Mouse (Mus musculus) limb, embryonic 10.5 days (tissue): ENCODE results near the gene Gm20708. TPM values are rescaled to one million over a fixed set of nuclear protein-coding genes. Genes with fewer than 3 reads are reported as not detected.
A peak's percentile ranks its signal among the peaks of the same experiment; 100 is the strongest.
"Not testable (repeated sequence)": the region's sequence is repeated elsewhere in the genome, so short reads cannot be mapped to it uniquely, and the experiment has no call there.

ENCODE experiments used
- DNase-seq: peaks from one replicate; pipeline ENCODE4 v3.0.0-alpha.2; 2017; ENCODE audit warnings: low spot score
- H3K27ac ChIP-seq: fragments of 300-500 bp; sonication (generic); 2 replicates; pipeline ENCODE4 v1.5.1; 2016; ENCODE audit warnings: mild to moderate bottlenecking
- H3K27me3 ChIP-seq: fragments of 300-500 bp; sonication (generic); 2 replicates; pipeline ENCODE4 v1.6.1; 2016; ENCODE audit warnings: low read depth, mild to moderate bottlenecking; ENCODE audit not compliant: poor library complexity, severe bottlenecking
- H3K36me3 ChIP-seq: fragments of 300-500 bp; sonication (generic); 2 replicates; pipeline ENCODE4 v1.6.1; 2016; ENCODE audit warnings: mild to moderate bottlenecking, moderate library complexity
- H3K4me1 ChIP-seq: fragments of 300-500 bp; sonication (generic); 2 replicates; pipeline ENCODE4 v1.6.1; 2016
- H3K4me3 ChIP-seq: fragments of 300-500 bp; sonication (generic); 2 replicates; pipeline ENCODE4 v1.5.1; 2016; ENCODE audit warnings: mild to moderate bottlenecking, moderate library complexity
- H3K9me3 ChIP-seq: fragments of 300-500 bp; sonication (generic); replicated peaks from 2 replicates; pipeline ENCODE4 v1.6.1; 2016; ENCODE audit warnings: mild to moderate bottlenecking
- WGBS: fragments of 180-500 bp; shearing (Covaris S2); methylation state at CpG from one replicate; pipeline ENCODE4 v1.1.7; 2016; 5-methylcytosine and 5-hydroxymethylcytosine counted together
- polyA plus RNA-seq: library from polyadenylated mRNA; unstranded; fragments of >200 nt; fragmentation: Nextera tagmentation; extraction: Ambion mirVana; gene quantifications from 2 replicates; pipeline ENCODE4 v1.2.1, GENCODE M21; 2016

Gm20708 gene
- polyA plus RNA-seq, 1 experiment from 2014 or later = 0.23 TPM

- H3K27me3 ChIP-seq = no peaks in the 10 kb centered on the region
- H3K27ac ChIP-seq = peak overlapping the region; percentile 64; the same call in 1 of the 2 replicates
- 18% methylated on average over 28 of the region's 28 CpGs for WGBS
- no peaks in the 10 kb centered on the region for H3K9me3 ChIP-seq
- peak; percentile 79 for DNase-seq
- H3K4me1 ChIP-seq = peaks cover 37% of the 10 kb centered on the region
- peak overlapping the region; percentile 47 for H3K4me3 ChIP-seq
- no peaks in the 10 kb centered on the region for H3K36me3 ChIP-seq
Observed at GRCm38 (mm10) chr11:117832086-117832969, 22.9 kb downstream of the Gm20708 start.

- 83% methylated on average over 6 of the region's 6 CpGs for WGBS
- not testable (repeated sequence) for H3K27ac ChIP-seq, DNase-seq, H3K36me3 ChIP-seq, H3K9me3 ChIP-seq, H3K4me3 ChIP-seq, H3K27me3 ChIP-seq
- H3K4me1 ChIP-seq = peaks cover 30% of the 10 kb centered on the region
Observed at GRCm38 (mm10) chr11:117833509-117833908, 24.0 kb downstream of the Gm20708 start.

GRCm38 (mm10) chr11:117834086-117834485 is 24.6 kb downstream of the Gm20708 start:
- H3K36me3 ChIP-seq = no peaks in the 10 kb centered on the region
- no peak overlapping the region for H3K4me3 ChIP-seq
- DNase-seq = no peak
- 94% methylated on average over 8 of the region's 8 CpGs for WGBS
- peaks cover 29% of the 10 kb centered on the region for H3K4me1 ChIP-seq
- H3K27ac ChIP-seq = no peak overlapping the region
- H3K9me3 ChIP-seq = no peaks in the 10 kb centered on the region
- no peaks in the 10 kb centered on the region for H3K27me3 ChIP-seq

- Histone ChIP-seq H3K27ac (no peak overlapping the region), H3K9me3 (no peaks in the 10 kb centered on the region), H3K36me3 (no peaks in the 10 kb centered on the region), H3K4me3 (peak overlapping the region; percentile 18; the same call in 1 of the 2 replicates), H3K27me3 (no peaks in the 10 kb centered on the region), H3K4me1 (peaks cover 28% of the 10 kb centered on the region)
- 30% methylated on average over 13 of the region's 13 CpGs for WGBS
- DNase-seq = no peak
Observed at GRCm38 (mm10) chr11:117836306-117836705, 26.8 kb downstream of the Gm20708 start.

GRCm38 (mm10) chr11:117838572-117838971 is 29.1 kb downstream of the Gm20708 start:
- DNase-seq = no peak
- no peak overlapping the region for H3K4me3 ChIP-seq
- no peaks in the 10 kb centered on the region for H3K9me3 ChIP-seq
- H3K36me3 ChIP-seq = no peaks in the 10 kb centered on the region
- peaks cover 17% of the 10 kb centered on the region for H3K4me1 ChIP-seq
- peak overlapping the region; percentile 10; the same call in 1 of the 2 replicates for H3K27ac ChIP-seq
- H3K27me3 ChIP-seq = no peaks in the 10 kb centered on the region
- 76% methylated on average over 2 of the region's 2 CpGs for WGBS

GRCm38 (mm10) chr11:117839021-117839420 is 29.6 kb downstream of the Gm20708 start:
- Histone ChIP-seq H3K9me3 (no peaks in the 10 kb centered on the region), H3K27ac (no peak overlapping the region), H3K4me1 (peaks cover 17% of the 10 kb centered on the region), H3K36me3 (no peaks in the 10 kb centered on the region), H3K27me3 (no peaks in the 10 kb centered on the region), H3K4me3 (no peak overlapping the region)
- WGBS = 82% methylated on average over 1 of the region's 1 CpGs
- DNase-seq = no peak

- WGBS = 60% methylated on average over 1 of the region's 1 CpGs
- Histone ChIP-seq H3K9me3 (no peaks in the 10 kb centered on the region), H3K27me3 (no peaks in the 10 kb centered on the region), H3K36me3 (no peaks in the 10 kb centered on the region), H3K27ac (no peak overlapping the region), H3K4me3 (no peak overlapping the region), H3K4me1 (peaks cover 10% of the 10 kb centered on the region)
- DNase-seq = no peak
Observed at GRCm38 (mm10) chr11:117840910-117841309, 31.4 kb downstream of the Gm20708 start.

- Histone ChIP-seq H3K36me3 (no peaks in the 10 kb centered on the region), H3K9me3 (no peaks in the 10 kb centered on the region), H3K4me1 (peaks cover 15% of the 10 kb centered on the region), H3K4me3 (no peak overlapping the region), H3K27me3 (no peaks in the 10 kb centered on the region), H3K27ac (no peak overlapping the region)
- no peak for DNase-seq
- 83% methylated on average over 2 of the region's 2 CpGs for WGBS
Observed at GRCm38 (mm10) chr11:117843434-117843833, 34.0 kb downstream of the Gm20708 start.

- no peak overlapping the region for H3K4me3 ChIP-seq
- H3K9me3 ChIP-seq = no peaks in the 10 kb centered on the region
- H3K4me1 ChIP-seq = peaks cover 21% of the 10 kb centered on the region
- no peaks in the 10 kb centered on the region for H3K36me3 ChIP-seq
- no peaks in the 10 kb centered on the region for H3K27me3 ChIP-seq
- no peak for DNase-seq
- H3K27ac ChIP-seq = no peak overlapping the region
- 85% methylated on average over 2 of the region's 2 CpGs for WGBS
Observed at GRCm38 (mm10) chr11:117844997-117845396, 35.5 kb downstream of the Gm20708 start.

- no peak for DNase-seq
- Histone ChIP-seq H3K27ac (no peak overlapping the region), H3K27me3 (no peaks in the 10 kb centered on the region), H3K36me3 (peaks cover 4% of the 10 kb centered on the region), H3K4me3 (no peak overlapping the region), H3K9me3 (no peaks in the 10 kb centered on the region), H3K4me1 (peaks cover 27% of the 10 kb centered on the region)
- WGBS = 90% methylated on average over 2 of the region's 2 CpGs
Observed at GRCm38 (mm10) chr11:117845651-117846050, 36.2 kb downstream of the Gm20708 start.

GRCm38 (mm10) chr11:117846640-117847039 is 37.2 kb downstream of the Gm20708 start:
- no peak overlapping the region for H3K27ac ChIP-seq
- H3K36me3 ChIP-seq = peaks cover 14% of the 10 kb centered on the region

GRCm38 (mm10) chr11:117847593-117848215 is 38.2 kb downstream of the Gm20708 start:
- Histone ChIP-seq H3K27me3 (no peaks in the 10 kb centered on the region), H3K9me3 (no peaks in the 10 kb centered on the region), H3K27ac (peak overlapping the region; percentile 93), H3K4me3 (peak overlapping the region; percentile 89; the same call in 1 of the 2 replicates), H3K36me3 (peaks cover 24% of the 10 kb centered on the region), H3K4me1 (peaks cover 30% of the 10 kb centered on the region)
- no peak for DNase-seq
- WGBS = 79% methylated on average over 7 of the region's 7 CpGs

More at GRCm38 (mm10) chr11:117846640-117847039, 37.2 kb downstream of the Gm20708 start:
- H3K9me3 ChIP-seq = no peaks in the 10 kb centered on the region
- no peak overlapping the region for H3K4me3 ChIP-seq
- WGBS = 67% methylated on average over 5 of the region's 5 CpGs
- no peaks in the 10 kb centered on the region for H3K27me3 ChIP-seq
- DNase-seq = no peak
- H3K4me1 ChIP-seq = peaks cover 27% of the 10 kb centered on the region
